Mouse (Mus musculus) megakaryocyte, embryonic 14.5 days (primary cell): ENCODE measurements at regions not wholly inside any gene's neighbourhood (a gene's known extent, or its start where the extent isn't known, plus 50 kb on each side); places are given as distances from the start of the nearest gene placed in this dataset.

Source experiments
- FLI1 ChIP-seq: IDR thresholded peaks from 2 replicates; pipeline ENCODE4 v1.6.1; 2012; ENCODE audit warnings: low read length, inconsistent platforms, mixed read lengths
- GATA1 ChIP-seq: IDR thresholded peaks from 3 replicates; pipeline ENCODE4 v1.6.1; 2012; ENCODE audit warnings: mixed read lengths, low read length, inconsistent platforms, borderline replicate concordance

GRCm38 (mm10) chr7:35920194-35920609, 117.4 kb upstream of the Zfp507 start:
- TF ChIP-seq GATA1 (no peak), FLI1 (no peak)
